Mouse (Mus musculus) MEL (cell line): ENCODE results near the gene Cldn10.

Experiments used
- CHD2 ChIP-seq: IDR thresholded peaks from 2 replicates; pipeline ENCODE4 v1.6.1; 2011; ENCODE audit warnings: low read length, improper control_type of control experiment
- CTCF ChIP-seq, 3 experiments: IDR thresholded peaks in 2 of 3; conservative IDR thresholded peaks in 1 of 3; 2 replicates each; pipeline ENCODE4 v1.5.1; 2011 to 2012; ENCODE audit warnings: low read length in 3 of 3, low read depth in 2 of 3, mild to moderate bottlenecking in 2 of 3, improper control_type of control experiment in 1 of 3, inconsistent platforms in 1 of 3, mixed read lengths in 1 of 3, moderate library complexity in 1 of 3; ENCODE audit not compliant: control insufficient read depth in 1 of 3, insufficient read depth in 1 of 3, poor library complexity in 1 of 3, severe bottlenecking in 1 of 3
- EP300 ChIP-seq, 2 experiments: IDR thresholded peaks; 2 replicates each; pipeline ENCODE4 v1.6.1; 2011; ENCODE audit warnings: improper control_type of control experiment in 2 of 2, low read length in 2 of 2, low read depth in 1 of 2, mild to moderate bottlenecking in 1 of 2
- GATA1 ChIP-seq: IDR thresholded peaks from 2 replicates; pipeline ENCODE4 v1.6.1; 2011; ENCODE audit warnings: low read depth, low read length, improper control_type of control experiment
- HCFC1 ChIP-seq: IDR thresholded peaks from 2 replicates; pipeline ENCODE4 v1.6.1; 2012; ENCODE audit warnings: low read depth, mild to moderate bottlenecking, inconsistent platforms, low read length, improper control_type of control experiment, moderate library complexity
- MAX ChIP-seq: IDR thresholded peaks from 2 replicates; pipeline ENCODE4 v1.6.1; 2011; ENCODE audit warnings: low read length, improper control_type of control experiment
- MAZ ChIP-seq: IDR thresholded peaks from 2 replicates; pipeline ENCODE4 v1.6.1; 2012; ENCODE audit warnings: low read depth, mild to moderate bottlenecking, inconsistent platforms, low read length, improper control_type of control experiment
- POLR2A ChIP-seq, 2 experiments: IDR thresholded peaks; 2 replicates each; pipeline ENCODE4 v1.6.1; 2011 to 2012; ENCODE audit warnings: low read length in 2 of 2, mild to moderate bottlenecking in 2 of 2, control low read depth in 1 of 2, improper control_type of control experiment in 1 of 2, low read depth in 1 of 2, moderate library complexity in 1 of 2; ENCODE audit not compliant: control insufficient read depth in 1 of 2, insufficient read depth in 1 of 2, poor library complexity in 1 of 2
- POLR2AphosphoS2 ChIP-seq: IDR thresholded peaks from 2 replicates; pipeline ENCODE4 v1.6.1; 2011; ENCODE audit warnings: low read length, improper control_type of control experiment
- SIN3A ChIP-seq: IDR thresholded peaks from 2 replicates; pipeline ENCODE4 v1.6.1; 2012; ENCODE audit warnings: low read length, improper control_type of control experiment, inconsistent platforms
- USF2 ChIP-seq, 2 experiments: IDR thresholded peaks; 2 replicates each; pipeline ENCODE4 v1.6.1; 2011 to 2012; ENCODE audit warnings: improper control_type of control experiment in 2 of 2, low read length in 2 of 2, borderline replicate concordance in 1 of 2, inconsistent platforms in 1 of 2, low read depth in 1 of 2, mild to moderate bottlenecking in 1 of 2; ENCODE audit not compliant: insufficient read depth in 1 of 2
- ZMIZ1 ChIP-seq: IDR thresholded peaks from 2 replicates; pipeline ENCODE4 v1.6.1; 2012; ENCODE audit warnings: low read depth, mild to moderate bottlenecking, inconsistent platforms, low read length, improper control_type of control experiment, moderate library complexity

GRCm38 (mm10) chr14:118816503-118816902 lies 28.8 kb downstream of the Cldn10 start:
- TF ChIP-seq CTCF (IDR thresholded peaks at IDR 0.05 in 2 of 3, conservative IDR thresholded peaks at IDR 0.05 in 1 of 3; ENCODE audit: control insufficient read depth in 1 of 3, insufficient read depth in 1 of 3, low read depth in 2 of 3, low read length in 3 of 3, poor library complexity in 1 of 3, severe bottlenecking in 1 of 3) (peak; percentile 28 to 78 (median 53); a peak in 5 of 6 replicates), EP300 (IDR thresholded peaks at IDR 0.05; ENCODE audit: low read depth in 1 of 2, low read length in 2 of 2) (no peak), GATA1 (no peak), ZMIZ1 (no peak), POLR2AphosphoS2 (no peak), HCFC1 (0 out of 2 replicates have a peak, but pooled peaks have one; percentile 23), MAZ (0 out of 2 replicates have a peak, but pooled peaks have one; percentile 34), CHD2 (no peak), POLR2A (IDR thresholded peaks at IDR 0.05; ENCODE audit: control insufficient read depth in 1 of 2, insufficient read depth in 1 of 2, low read depth in 1 of 2, low read length in 2 of 2, poor library complexity in 1 of 2) (no peak), MAX (no peak), SIN3A (0 out of 2 replicates have a peak, but pooled peaks have one; percentile 20), USF2 (IDR thresholded peaks at IDR 0.05; ENCODE audit: borderline replicate concordance in 1 of 2, insufficient read depth in 1 of 2, low read depth in 1 of 2, low read length in 2 of 2) (no peak)
